Mouse (Mus musculus) hindbrain, embryonic 13.5 days (tissue): ENCODE measurements around the gene Pfas. TPM values are rescaled to one million over a fixed set of nuclear protein-coding genes. Genes with fewer than 3 reads are reported as not detected.
"Not testable (repeated sequence)": the region's sequence is repeated elsewhere in the genome, so short reads cannot be mapped to it uniquely, and the experiment has no call there.

Experiments used
- ATAC-seq: fragments of 200-750 bp; cut with Nextera tagmentation; 2 replicates; pipeline ENCODE4 v1.8.0; 2017; ENCODE audit warnings: moderate TSS enrichment; ENCODE audit not compliant: low FRiP score
- H3K27ac ChIP-seq: fragments of 300-500 bp; sonication (generic); 2 replicates; pipeline ENCODE4 v1.5.1; 2015; ENCODE audit warnings: inconsistent platforms, mild to moderate bottlenecking, moderate library complexity
- H3K27me3 ChIP-seq: fragments of 300-500 bp; sonication (generic); 2 replicates; pipeline ENCODE4 v1.6.1; 2015; ENCODE audit warnings: mild to moderate bottlenecking, inconsistent platforms
- H3K36me3 ChIP-seq: fragments of 300-500 bp; sonication (generic); 2 replicates; pipeline ENCODE4 v1.6.1; 2015; ENCODE audit warnings: mild to moderate bottlenecking, inconsistent platforms
- H3K4me1 ChIP-seq: fragments of 300-500 bp; sonication (generic); replicated peaks from 2 replicates; pipeline ENCODE4 v1.6.1; 2015; ENCODE audit warnings: inconsistent platforms
- H3K4me2 ChIP-seq: fragments of 300-500 bp; sonication (generic); 2 replicates; pipeline ENCODE4 v1.6.1; 2015; ENCODE audit warnings: inconsistent platforms, mild to moderate bottlenecking, moderate library complexity
- H3K4me3 ChIP-seq: fragments of 300-500 bp; sonication (generic); 2 replicates; pipeline ENCODE4 v1.5.1; 2015; ENCODE audit warnings: mild to moderate bottlenecking, inconsistent platforms
- H3K9ac ChIP-seq: fragments of 300-500 bp; sonication (generic); 2 replicates; pipeline ENCODE4 v1.6.1; 2015; ENCODE audit warnings: mild to moderate bottlenecking, inconsistent platforms
- H3K9me3 ChIP-seq: fragments of 300-500 bp; sonication (generic); 2 replicates; pipeline ENCODE4 v1.6.1; 2016; ENCODE audit warnings: inconsistent platforms
- WGBS: fragments of 180-500 bp; shearing (Covaris S2); methylation state at CpG from one replicate; pipeline ENCODE4 v1.1.7; 2015; 5-methylcytosine and 5-hydroxymethylcytosine counted together
- polyA plus RNA-seq: library from polyadenylated mRNA; unstranded; fragments of >200 nt; fragmentation: Nextera tagmentation; extraction: Ambion mirVana; gene quantifications from 2 replicates; pipeline ENCODE4 v1.2.1, GENCODE M21; 2015

Gene Pfas
- polyA plus RNA-seq, 1 experiment from 2014 or later = 19.1 TPM

DNA sequence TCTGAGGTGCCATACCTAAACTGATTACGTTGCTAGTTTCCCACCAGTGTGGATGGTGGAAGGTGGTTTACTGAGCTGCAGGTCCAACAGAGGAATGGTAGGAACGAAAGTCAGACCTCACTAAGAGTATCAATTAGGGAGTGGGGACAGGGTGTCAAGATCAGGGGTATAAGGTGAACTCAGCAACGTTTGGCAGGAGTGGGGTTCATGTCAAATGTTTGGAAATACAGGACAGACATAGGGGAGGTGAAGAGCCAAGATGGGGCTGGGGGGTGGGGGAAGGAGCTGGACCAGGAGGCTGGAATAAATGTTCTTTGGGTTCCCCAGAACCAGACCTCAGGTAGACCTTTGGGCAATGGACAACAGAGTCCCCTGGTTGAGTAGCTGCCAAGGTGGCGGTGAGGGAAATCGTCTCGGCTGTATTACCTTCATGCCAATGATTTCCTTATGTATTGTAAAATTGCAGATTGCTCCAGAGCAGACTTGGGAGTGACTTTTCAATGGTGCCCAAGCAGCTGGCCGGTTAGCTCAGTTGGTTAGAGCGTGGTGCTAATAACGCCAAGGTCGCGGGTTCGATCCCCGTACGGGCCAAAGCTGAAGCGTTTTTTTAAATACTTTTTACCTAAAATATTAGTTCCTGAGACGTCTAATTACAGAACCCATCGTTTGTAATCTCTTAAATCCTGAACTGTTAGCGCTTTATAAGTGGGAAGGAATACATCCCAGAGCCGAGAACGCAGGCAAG, 28.4 kb upstream of the Pfas start:
- Histone ChIP-seq H3K9me3 (no peaks in the 10 kb centered on the region), H3K4me1 (peaks cover 33% of the 10 kb centered on the region), H3K36me3 (peaks cover 41% of the 10 kb centered on the region), H3K9ac (peak overlapping the region; percentile 80), H3K27ac (peak overlapping the region; percentile 84), H3K4me2 (peak overlapping the region; percentile 60), H3K4me3 (peak overlapping the region; percentile 68), H3K27me3 (no peaks in the 10 kb centered on the region)
- 9% methylated on average over 20 of the region's 20 CpGs for WGBS
- ATAC-seq = no peak

DNA sequence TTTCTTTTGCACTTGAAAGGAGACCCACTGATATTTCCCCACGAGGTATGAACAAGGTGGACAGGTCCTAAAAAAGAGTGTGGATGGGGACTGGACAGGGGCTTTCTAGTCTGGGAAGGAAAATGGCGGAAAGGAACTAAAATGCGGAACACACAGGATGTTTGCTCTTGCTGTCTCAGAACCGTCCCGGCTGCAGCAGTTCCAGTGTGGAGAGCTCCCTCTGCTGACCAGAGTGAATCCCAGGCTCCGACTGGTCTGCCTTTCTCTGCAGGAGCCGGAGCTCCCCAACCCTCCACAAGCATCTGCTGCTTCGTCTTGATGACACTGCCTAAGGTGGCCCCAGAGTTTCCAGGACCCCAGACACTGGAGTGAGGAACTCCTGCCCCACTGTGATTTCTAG, 27.6 kb upstream of the Pfas start:
- Histone ChIP-seq H3K4me3 (peak overlapping the region; percentile 15), H3K27me3 (no peaks in the 10 kb centered on the region), H3K4me1 (peaks cover 33% of the 10 kb centered on the region), H3K9ac (0 out of 2 replicates have a peak overlapping the region, but pooled peaks have one; percentile 49), H3K9me3 (no peaks in the 10 kb centered on the region), H3K27ac (peak overlapping the region; percentile 84), H3K4me2 (peak overlapping the region; percentile 60), H3K36me3 (peaks cover 49% of the 10 kb centered on the region)
- ATAC-seq = 0 out of 2 replicates have a peak, but pooled peaks have one; percentile 7
- WGBS = 5% methylated on average over 8 of the region's 8 CpGs

DNA sequence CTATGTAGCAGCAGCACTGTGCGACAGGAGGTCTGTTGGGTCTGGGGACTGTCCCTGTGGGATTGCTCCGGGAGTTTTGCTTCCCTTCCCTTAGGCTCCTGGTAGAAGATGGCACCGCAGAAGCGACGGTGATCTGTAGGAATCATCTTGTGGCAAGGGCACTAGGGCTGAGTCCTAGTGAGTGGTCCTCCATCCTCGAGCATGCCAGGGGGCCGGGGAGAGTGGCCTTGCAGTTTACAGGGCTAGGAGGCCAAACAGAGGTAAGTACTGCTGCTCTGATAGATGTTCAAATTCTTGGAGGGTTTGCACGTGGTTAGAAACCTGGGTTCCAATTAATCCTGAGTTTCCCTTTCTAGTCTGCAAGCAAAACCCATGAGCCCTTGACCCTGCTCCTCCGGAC, 27.2 kb upstream of the Pfas start:
- Histone ChIP-seq H3K9me3 (no peaks in the 10 kb centered on the region), H3K9ac (0 out of 2 replicates have a peak overlapping the region, but pooled peaks have one; percentile 39), H3K4me1 (peaks cover 33% of the 10 kb centered on the region), H3K27me3 (no peaks in the 10 kb centered on the region), H3K36me3 (peaks cover 54% of the 10 kb centered on the region), H3K4me2 (peak overlapping the region; percentile 60), H3K4me3 (peak overlapping the region; percentile 15), H3K27ac (peak overlapping the region; percentile 84)
- ATAC-seq = no peak
- 80% methylated on average over 9 of the region's 9 CpGs for WGBS

DNA sequence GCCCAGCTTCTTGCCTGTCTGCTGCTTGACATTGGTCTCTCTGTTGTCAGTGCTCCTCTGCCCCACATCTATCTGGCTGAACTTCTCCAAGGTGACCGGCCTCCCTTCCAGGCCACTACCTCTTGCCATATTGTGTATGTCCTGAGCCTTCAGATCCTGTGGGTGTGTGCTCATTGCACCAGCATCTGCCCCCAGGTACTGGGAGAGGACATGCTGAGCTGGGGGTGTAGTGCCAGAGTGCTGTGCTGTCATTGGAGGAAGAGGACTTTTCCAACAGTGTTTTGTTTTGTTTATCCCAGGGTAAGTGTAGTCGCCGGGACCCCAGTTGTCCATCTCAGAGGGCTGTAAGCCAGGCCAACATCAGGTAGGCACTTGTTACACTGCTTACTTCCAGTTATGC, 26.3 kb upstream of the Pfas start:
- H3K4me3 ChIP-seq = no peak overlapping the region
- no peaks in the 10 kb centered on the region for H3K27me3 ChIP-seq
- no peak overlapping the region for H3K4me2 ChIP-seq
- peaks cover 62% of the 10 kb centered on the region for H3K36me3 ChIP-seq
- WGBS = 96% methylated on average over 3 of the region's 3 CpGs
- H3K27ac ChIP-seq = no peak overlapping the region
- peaks cover 32% of the 10 kb centered on the region for H3K4me1 ChIP-seq
- no peaks in the 10 kb centered on the region for H3K9me3 ChIP-seq
- no peak for ATAC-seq
- no peak overlapping the region for H3K9ac ChIP-seq

DNA sequence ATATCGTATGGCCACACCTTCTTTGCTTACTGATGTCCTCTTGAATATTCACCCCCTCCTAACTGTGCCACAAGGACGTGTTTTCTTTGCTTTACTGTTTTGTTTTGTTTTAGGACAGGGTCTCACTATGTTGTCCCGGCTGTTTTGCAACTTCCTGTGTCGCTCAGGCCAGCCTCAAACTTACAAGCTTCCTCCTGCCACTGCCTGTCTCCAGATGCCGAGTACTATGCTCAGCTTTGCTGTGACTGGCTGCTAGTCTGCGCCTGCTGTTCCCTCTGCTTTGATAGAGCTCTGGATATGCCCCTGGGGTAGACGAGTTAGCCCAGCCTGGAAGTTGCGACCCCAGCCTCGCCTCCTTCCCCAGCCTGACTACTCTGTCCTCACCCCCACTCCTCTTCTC, 25.3 kb upstream of the Pfas start:
- Histone ChIP-seq H3K4me3 (no peak overlapping the region), H3K4me1 (peaks cover 21% of the 10 kb centered on the region), H3K9ac (no peak overlapping the region), H3K27ac (no peak overlapping the region), H3K27me3 (no peaks in the 10 kb centered on the region), H3K9me3 (no peaks in the 10 kb centered on the region), H3K36me3 (peaks cover 72% of the 10 kb centered on the region), H3K4me2 (no peak overlapping the region)
- no peak for ATAC-seq
- WGBS = 83% methylated on average over 9 of the region's 9 CpGs

DNA sequence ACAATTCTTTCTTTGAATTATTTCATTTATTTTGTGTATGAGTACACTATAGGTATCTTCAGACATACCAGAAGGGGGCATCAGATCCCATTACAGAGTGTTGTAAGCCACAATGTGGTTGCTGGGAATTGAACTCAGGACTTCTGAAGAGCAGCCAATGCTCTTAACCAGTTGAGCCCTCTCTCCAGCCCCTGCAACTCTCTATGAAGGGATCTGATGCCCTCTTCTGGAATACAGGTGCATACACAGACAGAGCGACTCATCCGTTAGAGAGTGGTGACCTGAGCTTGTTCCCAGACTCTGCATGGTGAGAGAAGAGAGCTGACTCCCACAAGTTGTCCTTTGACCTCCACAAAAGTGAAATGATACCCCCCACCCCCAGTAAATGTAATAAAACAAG, 20.5 kb upstream of the Pfas start:
- Histone ChIP-seq H3K4me3 (no peak overlapping the region), H3K27me3 (no peaks in the 10 kb centered on the region), H3K27ac (no peak overlapping the region), H3K9me3 (no peaks in the 10 kb centered on the region), H3K9ac (no peak overlapping the region), H3K36me3 (peaks cover 97% of the 10 kb centered on the region), H3K4me1 (no peaks in the 10 kb centered on the region), H3K4me2 (no peak overlapping the region)
- ATAC-seq = no peak
- WGBS = 78% methylated on average over 2 of the region's 2 CpGs

DNA sequence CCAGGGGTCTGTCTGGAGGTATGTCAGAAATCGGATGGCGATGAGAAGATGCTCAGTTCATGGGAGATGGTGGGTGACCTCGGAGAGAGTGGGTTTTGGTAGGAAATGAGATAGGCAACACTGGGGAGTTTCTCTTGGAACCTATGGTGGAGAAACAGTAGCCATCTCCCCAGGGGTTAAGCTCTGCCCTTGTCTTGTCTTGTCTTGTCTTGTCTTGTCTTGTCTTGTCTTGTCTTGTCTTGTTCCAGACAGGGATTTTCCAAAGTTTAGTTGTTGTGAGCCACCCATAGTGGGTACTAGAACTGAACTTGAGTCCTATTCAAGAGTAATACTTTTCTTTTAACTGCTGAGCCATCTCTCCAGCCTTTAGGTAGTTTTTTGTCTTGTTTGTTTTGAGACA, 18.3 kb upstream of the Pfas start:
- no peak for ATAC-seq
- 94% methylated on average over 3 of the region's 3 CpGs for WGBS
- no peak overlapping the region for H3K9ac ChIP-seq

DNA sequence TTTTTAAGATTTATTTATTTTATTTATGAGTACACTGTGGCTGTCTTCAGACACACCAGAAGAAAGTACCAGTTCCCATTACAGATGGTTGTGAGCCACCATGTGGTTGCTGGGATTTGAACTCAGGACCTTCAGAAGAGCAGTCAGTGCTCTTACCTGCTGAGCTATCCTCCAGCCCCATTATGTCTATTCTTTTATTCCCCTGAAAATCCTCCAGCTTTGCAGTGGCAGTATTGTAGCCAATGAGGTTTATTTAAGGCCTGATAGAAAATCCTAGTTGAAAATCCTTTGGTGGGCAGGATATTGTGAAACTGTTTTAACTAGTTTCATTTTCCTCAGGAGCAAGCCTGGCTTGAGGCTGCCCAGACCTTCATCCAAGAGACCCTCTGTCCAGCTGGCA, 12.4 kb upstream of the Pfas start:
- Histone ChIP-seq H3K27ac (no peak overlapping the region), H3K4me3 (no peak overlapping the region), H3K9me3 (no peaks in the 10 kb centered on the region), H3K4me2 (no peak overlapping the region), H3K27me3 (no peaks in the 10 kb centered on the region), H3K4me1 (peaks cover 11% of the 10 kb centered on the region), H3K36me3 (peaks cover 48% of the 10 kb centered on the region), H3K9ac (no peak overlapping the region)
- ATAC-seq = no peak

More for the DNA sequence above, 18.3 kb upstream of the Pfas start:
- H3K4me2 ChIP-seq = no peak overlapping the region
- H3K9me3 ChIP-seq = no peaks in the 10 kb centered on the region
- no peaks in the 10 kb centered on the region for H3K27me3 ChIP-seq
- no peak overlapping the region for H3K27ac ChIP-seq
- no peaks in the 10 kb centered on the region for H3K4me1 ChIP-seq
- H3K4me3 ChIP-seq = no peak overlapping the region
- peaks cover 99% of the 10 kb centered on the region for H3K36me3 ChIP-seq

DNA sequence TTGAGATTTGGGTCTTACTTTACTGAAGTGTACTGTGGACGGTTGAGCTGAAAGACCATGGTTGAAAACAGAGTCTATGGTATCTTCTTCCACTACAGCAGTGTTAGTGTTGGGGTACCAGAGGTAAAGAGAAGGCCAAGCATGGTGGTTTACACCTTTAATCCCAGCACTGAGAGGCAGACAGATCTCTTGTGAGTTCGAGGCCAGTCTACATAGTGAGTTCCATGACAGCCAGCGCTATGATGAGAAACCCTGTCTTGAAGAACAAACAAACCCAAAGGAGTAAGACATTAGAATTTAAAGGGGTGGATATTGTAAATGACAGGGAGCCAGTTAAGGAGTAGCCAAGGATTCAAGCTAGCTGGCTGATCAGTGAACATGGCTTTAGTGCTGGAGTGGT, 8.5 kb upstream of the Pfas start:
- 71% methylated on average over 3 of the region's 3 CpGs for WGBS
- Histone ChIP-seq H3K9ac (peak overlapping the region; percentile 85), H3K9me3 (no peaks in the 10 kb centered on the region), H3K27ac (peak overlapping the region; percentile 91), H3K4me3 (peak overlapping the region; percentile 73), H3K4me2 (peak overlapping the region; percentile 68), H3K4me1 (peaks cover 20% of the 10 kb centered on the region), H3K27me3 (no peaks in the 10 kb centered on the region), H3K36me3 (peaks cover 10% of the 10 kb centered on the region)
- no peak for ATAC-seq

DNA sequence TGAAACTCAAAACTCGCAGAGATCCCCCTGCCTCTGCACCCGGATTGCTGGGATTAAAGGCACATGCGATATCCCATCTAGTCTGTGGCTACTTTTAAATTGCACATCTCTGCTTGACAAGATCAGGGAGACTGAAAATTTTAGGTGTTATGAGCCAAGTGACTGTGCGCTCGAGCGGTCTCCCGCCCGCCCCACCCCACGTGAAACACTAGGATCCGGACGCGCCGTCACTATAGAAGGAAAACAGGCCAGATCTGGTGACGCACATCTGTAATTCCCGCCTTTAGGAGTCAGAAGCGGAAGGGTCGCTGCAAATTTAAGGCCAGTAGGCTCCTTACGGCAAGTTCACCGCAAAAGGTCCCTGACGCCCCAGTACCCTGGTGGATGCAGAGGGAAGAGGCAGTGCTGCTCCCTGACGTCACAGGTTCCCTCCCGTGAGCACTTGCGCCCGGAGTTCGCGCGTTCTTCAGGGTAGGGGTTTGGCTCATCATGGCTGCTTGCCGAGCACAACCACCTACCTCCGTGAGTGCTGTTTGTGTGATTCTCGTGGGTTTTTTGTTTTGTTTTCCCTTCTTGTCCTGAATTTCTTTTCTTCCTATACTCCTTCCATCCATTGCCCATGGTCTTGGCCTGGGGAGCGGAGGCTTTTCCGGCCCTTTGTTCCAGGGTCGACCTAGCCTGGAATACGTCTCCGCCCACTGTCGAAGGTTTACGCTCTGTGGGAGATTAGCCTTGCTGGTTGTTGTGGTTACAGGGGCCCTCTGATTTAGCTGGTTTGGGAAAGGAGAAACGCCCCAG, 7.6 kb upstream of the Pfas start, which contains the start of gene Ctc1:
Gene Ctc1 (plus strand): TSS at position 268 of the 798 bp plus-strand sequence.
- WGBS = 4% methylated on average over 38 of the region's 38 CpGs
- H3K27ac ChIP-seq = peak within 1 kb of the TSS; percentile 91
- H3K4me3 ChIP-seq = peak within 1 kb of the TSS; percentile 73
- peak; percentile 93 for ATAC-seq
- H3K9me3 ChIP-seq = no peaks in the 10 kb centered on the region
- H3K9ac ChIP-seq = peak within 1 kb of the TSS; percentile 85
- no peaks in the 10 kb centered on the region for H3K27me3 ChIP-seq
- peak within 1 kb of the TSS; percentile 68 for H3K4me2 ChIP-seq
- peaks cover under 1% of the 10 kb centered on the region for H3K36me3 ChIP-seq
- H3K4me1 ChIP-seq = peaks cover 29% of the 10 kb centered on the region

DNA sequence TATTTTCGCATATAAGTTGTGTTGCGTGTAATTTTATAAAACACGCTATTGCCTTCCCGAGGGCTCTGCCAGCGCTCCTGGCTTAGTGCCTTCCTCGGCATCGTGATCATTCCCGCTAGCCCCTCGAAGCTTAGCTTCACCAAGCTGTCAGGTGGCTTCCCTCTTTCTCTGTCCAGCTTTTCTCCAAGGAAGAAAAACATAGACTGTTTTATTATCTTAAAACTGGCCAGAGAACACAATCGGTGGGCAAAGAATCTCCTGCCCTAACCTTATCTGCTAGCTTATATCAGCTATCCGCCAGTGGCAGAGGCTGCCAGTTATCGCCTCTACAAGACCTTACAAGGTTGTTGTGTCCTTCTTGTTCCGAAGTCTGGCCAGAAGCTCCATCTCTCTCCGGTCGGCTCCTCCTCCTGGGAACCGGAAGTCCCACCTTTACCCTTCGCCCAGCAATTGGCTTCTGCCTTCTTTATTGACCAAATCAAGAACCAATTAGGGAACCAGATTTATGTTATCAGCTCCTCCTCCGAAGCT, 3.9 kb upstream of the Pfas start:
- ATAC-seq = peak; percentile 67
- Histone ChIP-seq H3K36me3 (no peaks in the 10 kb centered on the region), H3K4me2 (peak overlapping the region; percentile 71), H3K4me3 (peak overlapping the region; percentile 50), H3K27me3 (no peaks in the 10 kb centered on the region), H3K9me3 (no peaks in the 10 kb centered on the region), H3K4me1 (peaks cover 36% of the 10 kb centered on the region), H3K9ac (peak overlapping the region; percentile 75), H3K27ac (peak overlapping the region; percentile 95)
- WGBS = 1% methylated on average over 18 of the region's 18 CpGs

DNA sequence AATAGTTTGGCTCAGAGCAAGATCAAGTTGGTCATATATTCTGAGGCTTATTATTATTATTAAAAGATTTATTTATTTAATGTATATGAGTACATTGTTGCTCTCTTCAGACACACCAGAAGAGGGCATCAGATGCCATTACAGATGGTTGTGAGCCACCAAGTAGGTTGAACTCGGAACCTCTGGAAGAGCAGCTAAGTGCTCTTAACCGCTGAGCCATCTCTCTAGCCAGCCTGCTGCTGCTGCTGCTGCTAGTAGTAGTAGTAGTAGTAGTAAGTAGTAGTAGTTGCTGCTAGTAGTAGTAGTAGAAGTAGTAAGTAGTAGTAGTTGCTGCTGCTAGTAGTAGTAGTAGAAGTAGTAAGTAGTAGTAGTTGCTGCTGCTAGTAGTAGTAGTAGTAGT, 3.2 kb upstream of the Pfas start:
- H3K4me3 ChIP-seq = peak overlapping the region; percentile 50
- not testable (repeated sequence) for H3K9me3 ChIP-seq, ATAC-seq, H3K27me3 ChIP-seq, H3K9ac ChIP-seq, H3K36me3 ChIP-seq
- peak overlapping the region; percentile 71 for H3K4me2 ChIP-seq
- peaks cover 31% of the 10 kb centered on the region for H3K4me1 ChIP-seq
- WGBS = 63% methylated on average over 2 of the region's 2 CpGs
- peak overlapping the region; percentile 95 for H3K27ac ChIP-seq
